Mouse (Mus musculus): Measurements from ENCODE around the gene Bpifb1.
A peak's percentile ranks its signal among the peaks of the same experiment; 100 is the strongest.
"Not testable (repeated sequence)": the region's sequence is repeated elsewhere in the genome, so short reads cannot be mapped to it uniquely, and the experiment has no call there.

Gene Bpifb1

GRCm38 (mm10) chr2:154211881-154212280 is 21.3 kb downstream of the Bpifb1 start:
- DNase-seq = no peak

GRCm38 (mm10) chr2:154215191-154215590 is 24.6 kb downstream of the Bpifb1 start:
- DNase-seq = peak; percentile 87

GRCm38 (mm10) chr2:154219950-154220349 is 29.3 kb downstream of the Bpifb1 start:
- DNase-seq = no peak

- peak; percentile 67 for DNase-seq
Observed at GRCm38 (mm10) chr2:154223265-154223916, 32.8 kb downstream of the Bpifb1 start, which contains the start of gene Bpifb5. Bpifb5 (plus strand) TSS chr2:154223742.

GRCm38 (mm10) chr2:154223917-154224273 is 33.3 kb downstream of the Bpifb1 start:
- no peak for DNase-seq

- no peak for DNase-seq
Observed at GRCm38 (mm10) chr2:154226991-154227390, 36.4 kb downstream of the Bpifb1 start.

GRCm38 (mm10) chr2:154227830-154228229 is 37.2 kb downstream of the Bpifb1 start:
- DNase-seq = no peak

GRCm38 (mm10) chr2:154233426-154233825 is 42.8 kb downstream of the Bpifb1 start:
- DNase-seq = no peak

- DNase-seq = no peak
Observed at GRCm38 (mm10) chr2:154240771-154241170, 50.2 kb downstream of the Bpifb1 start.

- not testable (repeated sequence) for DNase-seq
Observed at GRCm38 (mm10) chr2:154242726-154243125, 52.1 kb downstream of the Bpifb1 start.

GRCm38 (mm10) chr2:154243356-154244036 is 52.9 kb downstream of the Bpifb1 start:
- DNase-seq = no peak

GRCm38 (mm10) chr2:154245322-154245721 is 54.7 kb downstream of the Bpifb1 start:
- no peak for DNase-seq

- not testable (repeated sequence) for DNase-seq
Observed at GRCm38 (mm10) chr2:154255254-154255653, 64.6 kb downstream of the Bpifb1 start.

- DNase-seq = no peak
Observed at GRCm38 (mm10) chr2:154255770-154256169, 65.2 kb downstream of the Bpifb1 start.

- DNase-seq = not testable (repeated sequence)
Observed at GRCm38 (mm10) chr2:154257554-154257953, 66.9 kb downstream of the Bpifb1 start, which contains the start of gene Bpifb9a. Bpifb9a (plus strand) TSS chr2:154257854.

- DNase-seq = not testable (repeated sequence)
Observed at GRCm38 (mm10) chr2:154264397-154264796, 73.8 kb downstream of the Bpifb1 start.

Data from kidney, postnatal 10 days (tissue).